Mouse (Mus musculus) Patski (cell line): ENCODE measurements around the gene Prrt3. TPM values are rescaled to one million over a fixed set of nuclear protein-coding genes. Genes with fewer than 3 reads are reported as not detected.

Experiments used
- ATAC-seq: fragments of 100-300 bp; one replicate; pipeline ENCODE4 v1.8.0; 2021
- CTCF ChIA-PET: fragments of 350-600 bp; sonication (Branson Sonifier 250); formaldehyde crosslinking; loops from one replicate; lab custom pipeline; 2022; ENCODE audit warnings: inconsistent platforms; lab: Charles Lee
- POLR2A ChIA-PET: fragments of 350-600 bp; sonication (Branson Sonifier 250); formaldehyde crosslinking; loops from one replicate; lab custom pipeline; 2022; ENCODE audit warnings: antibody characterized with exemption, inconsistent platforms; lab: Charles Lee
- DNase-seq: peaks from one replicate; pipeline ENCODE4 v3.0.0-alpha.2; 2011; ENCODE audit warnings: low read depth, low spot score
- H3K27me3 ChIP-seq: fragments of 371-371 bp; one replicate; pipeline ENCODE4 v1.5.1; 2021
- CTCF ChIP-seq: fragments of 100-300 bp; IDR thresholded peaks from one replicate; pipeline ENCODE4 v1.5.1; 2021
- in situ Hi-C: fragments of 300-500 bp; cut with MboI; formaldehyde crosslinking; loops from 3 replicates; pipeline ENCODE4 v1.11.1; 2018; ENCODE audit warnings: low pct_unique_long_range_greater_than_20kb, mixed read lengths
- polyA plus RNA-seq: library from polyadenylated mRNA; unstranded; gene quantifications from one replicate; pipeline ENCODE4 v1.2.3, GENCODE M21; 2021

The Prrt3 gene
- polyA plus RNA-seq, 1 experiment from 2014 or later = 0.63 TPM

DNA sequence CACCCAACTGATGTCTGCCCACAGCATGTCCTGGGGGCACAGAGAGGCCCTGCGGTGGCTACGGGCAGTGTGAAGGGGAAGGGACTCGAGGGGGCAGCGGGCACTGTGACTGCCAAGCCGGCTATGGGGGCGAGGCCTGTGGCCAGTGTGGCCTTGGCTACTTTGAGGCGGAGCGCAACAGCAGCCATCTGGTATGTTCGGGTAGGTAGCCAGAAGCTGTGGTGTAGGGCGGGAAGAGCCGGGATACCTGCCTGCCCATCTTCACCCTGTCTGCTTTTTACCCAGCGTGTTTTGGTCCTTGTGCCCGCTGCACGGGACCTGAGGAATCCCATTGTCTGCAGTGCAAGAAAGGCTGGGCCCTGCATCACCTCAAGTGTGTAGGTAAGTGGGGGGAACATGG lies 12.3 kb downstream of the Prrt3 start:
- DNase-seq = no peak
- H3K27me3 ChIP-seq = no peaks in the 10 kb centered on the region
- no peak for ATAC-seq
- ChIA-PET CTCF (interaction anchor here (0.7 kb wide), 1 partner anchor 59 kb away, joined by 3 read pairs; no protein-coding TSS in a partner anchor), POLR2A (no interaction called here)
- no peak for TF ChIP-seq CTCF
- in situ Hi-C loops = no loop called here

DNA sequence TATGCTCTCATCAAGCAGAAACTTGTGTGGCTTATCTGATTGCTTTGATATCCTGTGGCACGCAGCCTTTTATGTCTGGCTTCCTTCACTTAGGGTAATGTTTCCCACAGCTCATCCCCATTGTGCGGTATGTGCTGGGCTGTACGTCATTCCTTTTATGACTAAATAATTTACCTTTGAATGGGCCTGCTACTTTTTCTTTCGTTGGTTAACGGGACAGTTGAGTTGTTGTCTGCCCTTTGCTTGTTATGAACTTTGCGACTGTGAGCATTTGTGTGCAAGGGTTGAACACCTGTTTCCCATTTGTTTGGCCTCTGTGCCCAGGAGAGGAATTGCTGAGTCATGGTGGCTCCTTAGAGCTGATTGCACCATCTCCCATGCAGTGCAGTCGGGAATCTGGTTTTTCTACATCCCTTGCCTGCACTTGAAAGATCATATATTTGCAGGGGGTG lies 14.6 kb downstream of the Prrt3 start:
- ChIA-PET POLR2A (interaction anchor here (0.9 kb wide), 1 partner anchor 16 kb away, joined by 3 read pairs; no protein-coding TSS in a partner anchor), CTCF (interaction anchor here (1.2 kb wide), 2 partner anchors 36 to 43 kb away, joined by 3 to 4 read pairs; no protein-coding TSS in a partner anchor)
- DNase-seq = no peak

DNA sequence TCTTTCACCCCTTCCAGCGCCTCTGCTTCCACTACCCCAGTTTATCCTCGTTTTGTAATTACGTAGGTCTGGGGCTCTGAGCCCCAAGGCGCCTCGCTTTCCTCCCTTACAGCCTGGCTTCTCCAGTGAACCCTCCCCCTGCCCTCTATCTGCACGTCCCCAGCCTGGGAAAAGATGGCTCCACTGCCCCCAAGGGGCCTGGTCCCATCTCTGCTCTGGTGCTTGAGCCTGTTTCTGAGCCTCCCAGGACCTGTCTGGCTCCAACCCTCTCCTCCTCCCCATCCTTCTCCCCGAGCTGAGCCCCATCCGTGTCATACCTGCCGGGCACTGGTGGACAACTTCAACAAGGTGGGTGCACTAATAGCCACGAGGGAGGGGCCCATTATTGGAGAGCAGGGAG lies 18.0 kb downstream of the Prrt3 start:
- DNase-seq = no peak
- ATAC-seq = no peak

More for the DNA sequence above, 14.6 kb downstream of the Prrt3 start:
- H3K27me3 ChIP-seq = no peaks in the 10 kb centered on the region
- in situ Hi-C loops = no loop called here
- no peak for ATAC-seq
- no peak for TF ChIP-seq CTCF

DNA sequence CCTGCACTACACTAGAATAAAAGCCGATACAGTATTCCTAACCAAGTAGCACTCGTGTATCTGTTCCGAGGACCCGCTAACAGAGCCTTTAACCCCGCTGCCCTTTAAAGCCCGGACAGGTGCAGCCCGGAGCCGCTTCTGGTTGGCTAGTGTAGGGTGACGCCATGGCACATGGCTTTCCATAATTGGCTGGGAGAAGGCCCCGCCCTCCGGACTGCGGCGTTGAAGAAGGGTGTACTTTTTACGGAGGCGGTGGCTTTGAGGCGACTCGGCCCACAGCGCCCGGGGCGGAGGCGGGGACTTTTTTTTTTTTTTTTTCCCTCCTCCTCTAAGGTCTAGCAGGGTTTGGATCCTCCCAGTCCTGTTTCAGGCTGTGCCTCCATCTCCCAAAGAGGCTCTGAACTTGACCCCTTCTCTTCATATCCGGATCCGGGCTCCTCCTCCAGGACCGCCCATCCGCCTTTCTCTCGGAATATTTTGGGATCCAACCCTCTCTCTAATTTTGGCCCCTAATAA lies 18.6 kb downstream of the Prrt3 start, which contains the start of gene Creld1:
Gene Creld1, plus strand, starts transcription at position 198 of the 516 bp plus-strand sequence.
- in situ Hi-C loops = loop anchor here (5.0 kb wide), 2 partner anchors 41 to 209 kb away; partner anchors contain the start of gene Jagn1
- TF ChIP-seq CTCF = no peak
- DNase-seq = peak; percentile 90
- ChIA-PET POLR2A (interaction anchor here (0.5 to 3.8 kb wide), 3 partner anchors 12 to 402 kb away, joined by 3 to 41 read pairs (median 3); partner anchors contain the start of gene Il17rc), CTCF (no interaction called here)
- no peaks in the 10 kb centered on the region for H3K27me3 ChIP-seq
- peak; percentile 69 for ATAC-seq

More for the DNA sequence above, 18.0 kb downstream of the Prrt3 start:
- no peak for TF ChIP-seq CTCF
- no peaks in the 10 kb centered on the region for H3K27me3 ChIP-seq
- POLR2A ChIA-PET = interaction anchor here (1.0 kb wide), 1 partner anchor 13 kb away, joined by 3 read pairs; the partner anchor contains the start of gene Il17rc
- in situ Hi-C loops = loop anchor here (5.0 kb wide), 2 partner anchors 41 to 209 kb away; partner anchors contain the start of gene Jagn1
- CTCF ChIA-PET = interaction anchor here (0.9 kb wide), 1 partner anchor 13 kb away, joined by 3 read pairs; the partner anchor contains the start of gene Il17rc

DNA sequence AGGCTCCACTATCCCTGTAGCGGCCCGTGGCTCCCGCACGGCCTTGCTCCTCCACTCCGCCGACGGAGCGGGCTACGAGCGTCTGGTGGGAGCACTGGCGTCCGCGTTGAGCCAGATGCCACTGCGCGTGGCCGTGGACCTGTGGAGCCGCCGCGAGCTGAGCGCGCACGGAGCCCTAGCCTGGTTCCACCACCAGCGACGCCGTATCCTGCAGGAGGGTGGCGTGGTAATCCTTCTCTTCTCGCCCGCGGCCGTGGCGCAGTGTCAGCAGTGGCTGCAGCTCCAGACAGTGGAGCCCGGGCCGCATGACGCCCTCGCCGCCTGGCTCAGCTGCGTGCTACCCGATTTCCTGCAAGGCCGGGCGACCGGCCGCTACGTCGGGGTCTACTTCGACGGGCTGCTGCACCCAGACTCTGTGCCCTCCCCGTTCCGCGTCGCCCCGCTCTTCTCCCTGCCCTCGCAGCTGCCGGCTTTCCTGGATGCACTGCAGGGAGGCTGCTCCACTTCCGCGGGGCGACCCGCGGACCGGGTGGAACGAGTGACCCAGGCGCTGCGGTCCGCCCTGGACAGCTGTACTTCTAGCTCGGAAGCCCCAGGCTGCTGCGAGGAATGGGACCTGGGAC lies 19.1 kb downstream of the Prrt3 start:
- in situ Hi-C loops = loop anchor here (5.0 kb wide), 2 partner anchors 40 to 210 kb away; partner anchors contain the start of gene Jagn1
- no peak for DNase-seq
- no peak for TF ChIP-seq CTCF
- no peaks in the 10 kb centered on the region for H3K27me3 ChIP-seq
- ChIA-PET POLR2A (interaction anchor here (0.5 to 3.8 kb wide), 7 partner anchors 11 to 401 kb away, joined by 3 to 41 read pairs (median 3); partner anchors contain the start of gene Il17rc), CTCF (no interaction called here)
- no peak for ATAC-seq

DNA sequence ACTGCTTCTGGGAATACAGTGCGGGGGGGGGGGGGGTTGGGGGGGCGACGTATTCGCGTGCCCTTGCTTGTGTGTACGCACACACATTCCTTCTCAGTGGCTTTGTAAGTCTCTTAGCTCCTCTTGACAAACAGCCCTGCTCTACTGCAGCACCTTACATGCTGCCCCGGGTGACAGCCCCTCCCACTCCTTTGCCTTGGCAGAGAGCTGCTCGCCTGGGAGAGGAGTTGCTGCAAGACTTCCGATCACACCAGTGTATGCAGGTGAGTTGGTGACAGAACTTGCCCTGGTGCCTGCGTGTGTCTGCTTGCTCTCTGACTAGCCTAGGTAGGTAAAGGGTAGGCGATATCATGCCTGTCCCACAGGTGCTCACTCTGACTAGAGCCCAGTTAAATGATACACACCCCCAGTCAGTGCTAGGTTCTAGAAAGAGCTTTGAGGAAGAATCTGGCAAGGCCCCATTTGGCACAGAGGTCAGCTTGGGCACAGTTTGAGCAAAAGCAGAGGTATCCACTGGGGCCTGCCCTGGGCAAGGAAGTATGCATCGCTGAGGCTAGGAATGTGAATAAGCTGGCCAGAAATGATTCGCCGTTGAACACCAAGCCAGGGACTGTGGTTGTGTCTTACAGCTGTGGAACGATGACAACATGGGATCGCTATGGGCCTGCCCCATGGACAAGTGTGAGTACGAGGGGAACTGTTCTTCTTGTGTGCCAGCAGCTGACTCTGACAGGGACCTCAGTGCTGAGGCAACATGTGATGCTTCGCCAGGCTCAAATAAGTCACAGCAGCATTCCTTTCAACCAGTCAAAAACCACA lies 21.0 kb downstream of the Prrt3 start:
- ChIA-PET CTCF (interaction anchor here (0.6 to 3.0 kb wide), 6 partner anchors 11 to 49 kb away, joined by 3 to 17 read pairs (median 3); partner anchors contain the start of gene Il17rc), POLR2A (interaction anchor here (0.7 to 3.8 kb wide), 6 partner anchors 9 to 46 kb away, joined by 3 to 41 read pairs (median 4); partner anchors contain the start of gene Il17rc)
- DNase-seq = peak; percentile 85
- in situ Hi-C loops = loop anchor here (5.0 kb wide), 2 partner anchors 38 to 212 kb away; partner anchors contain the start of gene Jagn1
- H3K27me3 ChIP-seq = no peaks in the 10 kb centered on the region
- TF ChIP-seq CTCF = no peak
- peak; percentile 82 for ATAC-seq

DNA sequence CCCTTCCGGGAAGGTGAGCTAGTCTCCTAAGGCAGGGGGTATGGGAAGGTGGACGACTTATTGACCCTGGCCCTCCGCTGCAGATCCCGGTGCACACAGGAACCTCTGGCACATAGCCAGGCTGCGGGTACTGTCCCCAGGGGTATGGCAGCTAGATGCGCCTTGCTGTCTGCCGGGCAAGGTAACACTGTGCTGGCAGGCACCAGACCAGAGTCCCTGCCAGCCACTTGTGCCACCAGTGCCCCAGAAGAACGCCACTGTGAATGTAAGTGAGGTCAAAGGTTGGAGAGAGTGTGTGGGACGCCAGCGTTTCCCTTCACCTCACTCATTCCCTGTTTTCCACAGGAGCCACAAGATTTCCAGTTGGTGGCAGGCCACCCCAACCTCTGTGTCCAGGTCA lies 22.8 kb downstream of the Prrt3 start:
- CTCF ChIA-PET = interaction anchor here (3.0 kb wide), 1 partner anchor 10 kb away, joined by 17 read pairs; the partner anchor contains the start of gene Il17rc
- DNase-seq (no peak), ATAC-seq (no peak)
- POLR2A ChIA-PET = no interaction called here
- no peak for TF ChIP-seq CTCF
- in situ Hi-C loops = no loop called here
- H3K27me3 ChIP-seq = no peaks in the 10 kb centered on the region

DNA sequence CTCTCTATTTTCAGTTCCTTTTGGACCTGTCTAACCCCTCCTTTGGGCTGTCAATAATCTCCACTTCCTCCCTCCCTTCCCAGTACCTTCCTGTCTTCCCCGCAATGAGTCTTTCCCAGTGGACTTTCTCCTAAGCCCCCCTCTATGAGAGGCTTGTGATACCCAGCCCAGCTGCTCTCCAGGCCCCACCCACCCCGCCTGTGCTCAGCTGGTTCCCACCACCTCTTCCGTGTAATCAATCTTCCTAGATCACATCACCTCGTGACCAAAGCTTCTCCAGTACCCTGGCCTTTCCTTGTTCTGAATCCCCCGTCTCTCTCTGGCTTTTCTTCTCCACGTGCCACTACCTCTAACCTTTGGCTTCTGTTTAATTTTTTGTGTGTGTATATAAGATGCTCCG lies 24.4 kb downstream of the Prrt3 start:
- ATAC-seq = no peak
- in situ Hi-C loops = no loop called here
- no peaks in the 10 kb centered on the region for H3K27me3 ChIP-seq
- DNase-seq = no peak
- ChIA-PET POLR2A (no interaction called here), CTCF (no interaction called here)
- no peak for TF ChIP-seq CTCF

DNA sequence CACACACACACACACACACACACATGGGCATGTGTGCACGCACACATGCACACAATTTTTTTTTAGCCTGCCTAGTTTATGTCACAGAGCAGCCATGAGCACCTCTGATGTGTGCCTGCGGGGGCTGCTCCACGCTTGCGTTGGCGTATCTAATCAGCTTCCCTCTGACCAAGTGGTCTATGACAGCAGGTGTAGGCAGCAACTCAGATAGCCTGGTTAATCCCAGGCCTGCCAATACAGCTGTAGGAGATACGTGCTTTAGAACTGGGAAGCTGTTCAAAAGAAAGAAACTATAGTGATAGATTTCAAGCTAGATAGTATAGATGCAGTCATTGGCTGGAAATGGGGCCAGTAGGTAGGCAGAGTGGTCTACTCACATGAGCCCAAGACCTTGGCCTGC lies 28.0 kb downstream of the Prrt3 start:
- H3K27me3 ChIP-seq = no peaks in the 10 kb centered on the region
- ATAC-seq (no peak), DNase-seq (no peak)
- CTCF ChIA-PET = no interaction called here
- TF ChIP-seq CTCF = no peak
- POLR2A ChIA-PET = no interaction called here
- in situ Hi-C loops = no loop called here

DNA sequence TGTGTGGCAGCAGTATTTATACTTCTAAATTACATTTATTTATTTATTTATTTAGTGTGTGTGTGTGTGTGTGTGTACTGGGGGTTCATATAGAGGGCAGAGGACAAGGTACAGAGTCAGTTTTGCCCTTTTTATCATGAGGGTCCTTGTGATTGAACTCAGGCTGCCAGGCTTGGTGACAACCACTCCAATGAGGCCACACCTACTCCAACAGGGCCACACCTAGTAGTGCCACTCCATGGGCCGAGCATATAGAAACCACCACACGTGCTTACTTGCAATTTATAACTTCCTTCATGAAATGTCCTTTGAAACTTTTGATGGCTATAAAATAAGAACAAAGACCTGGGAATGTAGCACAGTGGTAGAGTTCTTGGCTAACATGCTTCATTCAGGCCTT lies 28.5 kb downstream of the Prrt3 start:
- CTCF ChIA-PET = no interaction called here
- in situ Hi-C loops = no loop called here
- TF ChIP-seq CTCF = no peak
- POLR2A ChIA-PET = no interaction called here
- ATAC-seq = no peak
- no peak for DNase-seq
- H3K27me3 ChIP-seq = no peaks in the 10 kb centered on the region
